Mouse (Mus musculus): Measurements from ENCODE around the gene Prl7d1. TPM values are rescaled to one million over a fixed set of nuclear protein-coding genes. Genes with fewer than 3 reads are reported as not detected.
"Not testable (repeated sequence)": the region's sequence is repeated elsewhere in the genome, so short reads cannot be mapped to it uniquely, and the experiment has no call there.

Prl7d1 gene
- polyA plus RNA-seq (2021): not detected

GRCm38 (mm10) chr13:27716636-27717035, at the start of gene Prl7d1:
Prl7d1 (minus strand) TSS chr13:27716736.
- ChIA-PET POLR2A (interaction anchor here (0.6 kb wide), 1 partner anchor 1364 kb away, joined by 4 read pairs; no protein-coding TSS in a partner anchor), CTCF (no interaction called here)
- DNase-seq (ENCODE audit: low read depth, low spot score) (no peak), ATAC-seq (no peak)
- TF ChIP-seq CTCF (IDR thresholded peaks at IDR 0.05): no peak
- H3K27me3 ChIP-seq: no peaks in the 10 kb centered on the region
- in situ Hi-C loops (cut with MboI; ENCODE audit: low pct_unique_long_range_greater_than_20kb): no loop called here

GRCm38 (mm10) chr13:27734512-27735186, 18.1 kb upstream of the Prl7d1 start:
- ATAC-seq (peak; percentile 95), DNase-seq (ENCODE audit: low read depth, low spot score) (peak; percentile 15)
- in situ Hi-C loops (cut with MboI; ENCODE audit: low pct_unique_long_range_greater_than_20kb): no loop called here
- ChIA-PET POLR2A (no interaction called here), CTCF (no interaction called here)
- TF ChIP-seq CTCF (IDR thresholded peaks at IDR 0.05): no peak
- no peaks in the 10 kb centered on the region for H3K27me3 ChIP-seq

- CTCF ChIA-PET; in situ Hi-C loops (cut with MboI; ENCODE audit: low pct_unique_long_range_greater_than_20kb); H3K27me3 ChIP-seq; POLR2A ChIA-PET; DNase-seq (ENCODE audit: low read depth, low spot score): not testable (repeated sequence)
- ATAC-seq: peak; percentile 47
Measured at GRCm38 (mm10) chr13:27730286-27730959, 13.9 kb upstream of the Prl7d1 start.

- in situ Hi-C loops (cut with MboI; ENCODE audit: low pct_unique_long_range_greater_than_20kb); CTCF ChIA-PET; POLR2A ChIA-PET; DNase-seq (ENCODE audit: low read depth, low spot score); H3K27me3 ChIP-seq: not testable (repeated sequence)
- ATAC-seq: peak; percentile 67
Measured at GRCm38 (mm10) chr13:27725057-27725456, 8.5 kb upstream of the Prl7d1 start.

- peak; percentile 57 for ATAC-seq
- in situ Hi-C loops (cut with MboI; ENCODE audit: low pct_unique_long_range_greater_than_20kb): no loop called here
- TF ChIP-seq CTCF (IDR thresholded peaks at IDR 0.05): no peak
- DNase-seq (ENCODE audit: low read depth, low spot score): peak; percentile 49
- POLR2A ChIA-PET: no interaction called here
- CTCF ChIA-PET: interaction anchor here (1.4 kb wide), 1 partner anchor 57 kb away, joined by 3 read pairs; no protein-coding TSS in a partner anchor
- no peaks in the 10 kb centered on the region for H3K27me3 ChIP-seq
Measured at GRCm38 (mm10) chr13:27706521-27706920, 10.0 kb downstream of the Prl7d1 start.

- H3K27me3 ChIP-seq: no peaks in the 10 kb centered on the region
- CTCF ChIA-PET: no interaction called here
- ATAC-seq: no peak
- POLR2A ChIA-PET: no interaction called here
- TF ChIP-seq CTCF (IDR thresholded peaks at IDR 0.05): no peak
- no peak for DNase-seq (ENCODE audit: low read depth, low spot score)
- in situ Hi-C loops (cut with MboI; ENCODE audit: low pct_unique_long_range_greater_than_20kb): no loop called here
Measured at GRCm38 (mm10) chr13:27667936-27668335, 48.6 kb downstream of the Prl7d1 start, which contains the start of gene Prl7a2. Prl7a2 (minus strand) TSS chr13:27668036.

GRCm38 (mm10) chr13:27660747-27661146, 55.8 kb downstream of the Prl7d1 start:
- DNase-seq (ENCODE audit: low read depth, low spot score) (peak; percentile 15), ATAC-seq (peak; percentile 74)
- H3K27me3 ChIP-seq: no peaks in the 10 kb centered on the region
- in situ Hi-C loops (cut with MboI; ENCODE audit: low pct_unique_long_range_greater_than_20kb): no loop called here
- ChIA-PET POLR2A (no interaction called here), CTCF (no interaction called here)
- no peak for TF ChIP-seq CTCF (IDR thresholded peaks at IDR 0.05)

Other genes with a start within 250 kb of the Prl7d1 start
- not detected for gene Prl8a8, start 203.5 kb downstream of the Prl7d1 start, polyA plus RNA-seq (2021)
- not detected for gene Prl8a9, start 152.1 kb downstream of the Prl7d1 start, polyA plus RNA-seq (2021)
- not detected for gene Prl8a1, start 134.6 kb downstream of the Prl7d1 start, polyA plus RNA-seq (2021)
- not detected for gene Prl7b1, start 106.2 kb downstream of the Prl7d1 start, polyA plus RNA-seq (2021)
- gene Prl7a1, start 74.2 kb downstream of the Prl7d1 start, polyA plus RNA-seq (2021): 0.31 TPM
- gene Prl7a2, start 48.7 kb downstream of the Prl7d1 start, polyA plus RNA-seq (2021): 0.13 TPM
- not detected for gene Prl7c1, start 64.1 kb upstream of the Prl7d1 start, polyA plus RNA-seq (2021)
- not detected for gene Prl2a1, start 84.9 kb upstream of the Prl7d1 start, polyA plus RNA-seq (2021)
- gene Prl2c1, start 132.6 kb upstream of the Prl7d1 start, polyA plus RNA-seq (2021): not detected

Data from Patski (cell line).